Mouse (Mus musculus) hindbrain, embryonic 15.5 days (tissue): ENCODE data around the gene Babam2. TPM values are rescaled to one million over a fixed set of nuclear protein-coding genes. Genes with fewer than 3 reads are reported as not detected.

Experiments
- ATAC-seq: fragments of 200-750 bp; cut with Nextera tagmentation; 2 replicates; pipeline ENCODE4 v1.8.0; 2017; ENCODE audit warnings: low read depth, moderate number of reproducible peaks, moderate TSS enrichment; ENCODE audit not compliant: low FRiP score
- H3K27ac ChIP-seq: fragments of 300-500 bp; sonication (generic); replicated peaks from 2 replicates; pipeline ENCODE4 v1.5.1; 2015; ENCODE audit warnings: mild to moderate bottlenecking, inconsistent platforms
- H3K27me3 ChIP-seq: fragments of 300-500 bp; sonication (generic); 2 replicates; pipeline ENCODE4 v1.6.1; 2015; ENCODE audit warnings: control low read depth, inconsistent platforms
- H3K36me3 ChIP-seq: fragments of 300-500 bp; sonication (generic); 2 replicates; pipeline ENCODE4 v1.6.1; 2015; ENCODE audit warnings: control low read depth, inconsistent platforms
- H3K4me1 ChIP-seq: fragments of 300-500 bp; sonication (generic); replicated peaks from 2 replicates; pipeline ENCODE4 v1.6.1; 2015; ENCODE audit warnings: control low read depth, inconsistent platforms
- H3K4me2 ChIP-seq: fragments of 300-500 bp; sonication (generic); 2 replicates; pipeline ENCODE4 v1.6.1; 2015; ENCODE audit warnings: moderate library complexity, mild to moderate bottlenecking, inconsistent platforms
- H3K4me3 ChIP-seq: fragments of 300-500 bp; sonication (generic); 2 replicates; pipeline ENCODE4 v1.5.1; 2015; ENCODE audit warnings: mild to moderate bottlenecking, inconsistent platforms
- H3K9ac ChIP-seq: fragments of 300-500 bp; sonication (generic); 2 replicates; pipeline ENCODE4 v1.6.1; 2015; ENCODE audit warnings: inconsistent platforms
- H3K9me3 ChIP-seq: fragments of 300-500 bp; sonication (generic); 2 replicates; pipeline ENCODE4 v1.6.1; 2016; ENCODE audit warnings: control low read depth, inconsistent platforms
- WGBS: fragments of 180-500 bp; shearing (Covaris S2); methylation state at CpG from one replicate; pipeline ENCODE4 v1.1.7; 2015; 5-methylcytosine and 5-hydroxymethylcytosine counted together
- polyA plus RNA-seq: library from polyadenylated mRNA; unstranded; fragments of >200 nt; fragmentation: Nextera tagmentation; extraction: Ambion mirVana; gene quantifications from 2 replicates; pipeline ENCODE4 v1.2.1, GENCODE M21; 2015

Babam2 gene
- polyA plus RNA-seq, 1 experiment from 2014 or later, result 52.8 TPM

DNA sequence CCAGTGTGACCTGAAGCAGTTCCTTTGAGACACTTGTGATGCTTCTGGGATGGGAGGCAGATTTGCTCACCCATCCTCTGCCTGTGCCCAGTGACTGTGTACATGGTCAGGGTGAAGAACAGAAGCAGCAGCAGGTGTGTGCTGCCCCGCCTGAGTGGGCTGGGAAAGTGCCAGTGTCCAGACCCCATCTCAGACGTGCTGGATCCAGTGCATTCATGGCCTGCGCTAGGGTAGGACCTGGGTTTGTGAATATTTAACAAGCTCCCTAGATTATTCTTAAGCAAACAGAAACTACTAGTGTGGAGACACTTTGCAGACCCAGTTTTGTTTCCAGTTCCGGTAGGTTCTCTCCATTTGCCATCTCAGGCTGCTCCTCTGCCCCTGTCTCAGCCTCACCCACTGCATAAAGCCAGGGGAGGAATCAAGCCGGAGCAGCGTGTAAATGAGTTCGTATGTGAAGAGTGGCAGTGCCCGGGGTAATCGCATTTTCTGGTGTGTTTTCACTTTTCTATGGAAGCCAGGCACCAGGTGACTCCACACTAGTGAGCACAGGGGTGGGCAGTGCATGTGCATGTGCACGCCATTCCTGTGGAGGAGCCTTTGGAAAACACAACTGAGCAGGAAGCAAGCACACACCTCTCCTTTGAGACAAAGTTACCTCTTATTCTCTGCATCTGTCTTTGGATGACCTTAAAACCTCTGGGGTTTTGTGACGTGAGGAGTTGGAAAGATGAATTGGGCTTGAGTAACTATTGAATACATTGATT is 290.2 kb downstream of the Babam2 start:
- Histone ChIP-seq H3K27me3 (no peaks in the 10 kb centered on the region), H3K9ac (no peak overlapping the region), H3K4me1 (no peaks in the 10 kb centered on the region), H3K4me2 (no peak overlapping the region), H3K27ac (no peak overlapping the region), H3K36me3 (no peaks in the 10 kb centered on the region), H3K4me3 (no peak overlapping the region), H3K9me3 (no peaks in the 10 kb centered on the region)
- WGBS, result 92% methylated on average over 11 of the region's 11 CpGs
- no peak for ATAC-seq

GRCm38 (mm10) chr5:31997189-31997954 is 299.9 kb downstream of the Babam2 start:
- Histone ChIP-seq H3K36me3 (no peaks in the 10 kb centered on the region), H3K9ac (no peak overlapping the region), H3K4me1 (no peaks in the 10 kb centered on the region), H3K9me3 (no peaks in the 10 kb centered on the region), H3K27ac (no peak overlapping the region), H3K4me3 (no peak overlapping the region), H3K4me2 (no peak overlapping the region), H3K27me3 (no peaks in the 10 kb centered on the region)
- ATAC-seq, result no peak
- WGBS, result 91% methylated on average over 4 of the region's 4 CpGs

- Histone ChIP-seq H3K27ac (no peak overlapping the region), H3K4me1 (no peaks in the 10 kb centered on the region), H3K27me3 (no peaks in the 10 kb centered on the region), H3K9ac (no peak overlapping the region), H3K4me3 (no peak overlapping the region), H3K36me3 (no peaks in the 10 kb centered on the region), H3K9me3 (no peaks in the 10 kb centered on the region), H3K4me2 (no peak overlapping the region)
- WGBS, result 85% methylated on average over 2 of the region's 2 CpGs
- no peak for ATAC-seq
Observed at GRCm38 (mm10) chr5:31998806-31999205, 301.3 kb downstream of the Babam2 start.

DNA sequence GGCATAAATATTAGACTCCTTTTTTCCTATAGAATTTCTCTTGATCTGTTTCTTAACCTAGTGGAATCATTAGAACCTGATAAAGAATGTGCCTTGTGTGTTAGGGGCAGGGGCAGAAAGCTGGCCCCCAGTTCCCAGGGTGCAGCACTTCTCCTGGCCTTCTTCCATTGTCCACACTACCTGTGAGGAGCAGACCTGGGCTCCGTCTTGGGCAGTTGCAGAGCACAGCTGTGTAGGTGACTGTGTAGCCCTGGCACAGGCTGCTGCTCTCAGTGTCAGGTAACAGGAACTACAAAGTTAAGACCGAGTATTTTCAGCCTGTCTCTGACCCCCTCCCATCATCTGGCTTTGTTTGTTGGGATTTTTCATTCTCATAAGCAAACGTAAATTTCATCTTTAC is 302.6 kb downstream of the Babam2 start:
- ATAC-seq, result no peak
- no peaks in the 10 kb centered on the region for H3K9me3 ChIP-seq
- no peaks in the 10 kb centered on the region for H3K27me3 ChIP-seq
- H3K4me1 ChIP-seq, result no peaks in the 10 kb centered on the region
- H3K4me3 ChIP-seq, result no peak overlapping the region
- 79% methylated on average over 3 of the region's 3 CpGs for WGBS
- no peaks in the 10 kb centered on the region for H3K36me3 ChIP-seq
- H3K4me2 ChIP-seq, result no peak overlapping the region
- no peak overlapping the region for H3K9ac ChIP-seq
- no peak overlapping the region for H3K27ac ChIP-seq

DNA sequence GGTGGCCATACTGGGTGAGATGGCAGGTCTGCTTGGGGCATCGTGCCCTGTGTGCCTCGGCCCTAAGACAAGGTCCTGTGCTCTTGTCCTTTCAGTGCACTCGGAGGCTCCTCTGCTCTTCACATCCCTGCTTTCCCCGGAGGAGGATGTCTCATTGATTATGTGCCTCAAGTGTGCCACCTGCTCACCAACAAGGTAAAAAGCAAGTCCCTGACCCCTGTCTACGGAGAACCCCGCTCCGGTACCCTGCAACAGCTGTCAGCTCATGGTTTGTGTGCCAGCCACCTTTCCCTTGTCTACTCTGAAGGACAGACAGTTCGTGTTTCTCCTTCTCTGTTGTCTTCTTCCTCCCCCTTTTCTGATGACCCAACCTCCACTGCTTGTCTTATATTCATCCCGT is 303.8 kb downstream of the Babam2 start:
- Histone ChIP-seq H3K4me2 (no peak overlapping the region), H3K4me3 (no peak overlapping the region), H3K9me3 (no peaks in the 10 kb centered on the region), H3K36me3 (no peaks in the 10 kb centered on the region), H3K4me1 (no peaks in the 10 kb centered on the region), H3K27me3 (no peaks in the 10 kb centered on the region), H3K27ac (no peak overlapping the region), H3K9ac (no peak overlapping the region)
- no peak for ATAC-seq
- 88% methylated on average over 9 of the region's 9 CpGs for WGBS

DNA sequence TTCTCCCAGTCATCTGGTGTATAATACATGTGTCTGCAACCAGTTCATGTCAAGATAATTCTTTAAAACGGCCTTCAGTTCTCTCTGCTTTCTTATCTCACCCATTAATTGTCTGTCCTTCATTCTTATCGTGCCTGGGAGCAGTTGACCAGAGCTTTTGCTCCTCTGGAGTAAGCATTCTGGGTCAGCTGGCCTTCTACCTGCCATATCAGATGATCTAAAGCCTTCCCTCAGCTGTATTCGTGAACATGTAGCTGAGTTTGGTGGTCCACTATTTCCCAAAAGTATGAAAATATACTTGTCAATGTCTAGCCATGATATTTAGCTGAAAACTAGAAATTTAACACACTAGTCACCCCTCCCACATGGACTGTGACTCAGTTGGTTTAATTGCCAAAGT is 304.3 kb downstream of the Babam2 start:
- Histone ChIP-seq H3K4me2 (no peak overlapping the region), H3K9ac (no peak overlapping the region), H3K27ac (no peak overlapping the region), H3K4me3 (no peak overlapping the region), H3K4me1 (no peaks in the 10 kb centered on the region), H3K36me3 (no peaks in the 10 kb centered on the region), H3K9me3 (no peaks in the 10 kb centered on the region), H3K27me3 (no peaks in the 10 kb centered on the region)
- no peak for ATAC-seq
- 79% methylated on average over 3 of the region's 3 CpGs for WGBS

GRCm38 (mm10) chr5:32008401-32008800 is 310.9 kb downstream of the Babam2 start:
- Histone ChIP-seq H3K9me3 (no peaks in the 10 kb centered on the region), H3K4me2 (no peak overlapping the region), H3K4me1 (no peaks in the 10 kb centered on the region), H3K27ac (no peak overlapping the region), H3K4me3 (no peak overlapping the region), H3K27me3 (no peaks in the 10 kb centered on the region), H3K9ac (no peak overlapping the region), H3K36me3 (no peaks in the 10 kb centered on the region)
- WGBS, result 77% methylated on average over 3 of the region's 3 CpGs
- no peak for ATAC-seq

- H3K27me3 ChIP-seq, result no peaks in the 10 kb centered on the region
- H3K9me3 ChIP-seq, result no peaks in the 10 kb centered on the region
- no peaks in the 10 kb centered on the region for H3K4me1 ChIP-seq
- 95% methylated on average over 4 of the region's 4 CpGs for WGBS
- H3K9ac ChIP-seq, result no peak overlapping the region
- no peak overlapping the region for H3K4me3 ChIP-seq
- H3K36me3 ChIP-seq, result no peaks in the 10 kb centered on the region
- no peak for ATAC-seq
- no peak overlapping the region for H3K27ac ChIP-seq
- no peak overlapping the region for H3K4me2 ChIP-seq
Observed at GRCm38 (mm10) chr5:32010056-32010455, 312.6 kb downstream of the Babam2 start.

- Histone ChIP-seq H3K36me3 (no peaks in the 10 kb centered on the region), H3K9me3 (no peaks in the 10 kb centered on the region), H3K4me2 (no peak overlapping the region), H3K4me3 (no peak overlapping the region), H3K27ac (no peak overlapping the region), H3K4me1 (no peaks in the 10 kb centered on the region), H3K27me3 (no peaks in the 10 kb centered on the region), H3K9ac (no peak overlapping the region)
- ATAC-seq, result no peak
- WGBS, result 89% methylated on average over 2 of the region's 2 CpGs
Observed at GRCm38 (mm10) chr5:32013053-32013452, 315.6 kb downstream of the Babam2 start.

- H3K36me3 ChIP-seq, result no peaks in the 10 kb centered on the region
- no peak overlapping the region for H3K9ac ChIP-seq
- H3K4me1 ChIP-seq, result no peaks in the 10 kb centered on the region
- 96% methylated on average over 7 of the region's 7 CpGs for whole genome bisulfite sequencing
- no peaks in the 10 kb centered on the region for H3K9me3 ChIP-seq
- ATAC-seq, result no peak
- H3K4me2 ChIP-seq, result no peak overlapping the region
- H3K27me3 ChIP-seq, result no peaks in the 10 kb centered on the region
- H3K4me3 ChIP-seq, result no peak overlapping the region
- H3K27ac ChIP-seq, result no peak overlapping the region
Observed at GRCm38 (mm10) chr5:32014786-32015185, 317.3 kb downstream of the Babam2 start.

DNA sequence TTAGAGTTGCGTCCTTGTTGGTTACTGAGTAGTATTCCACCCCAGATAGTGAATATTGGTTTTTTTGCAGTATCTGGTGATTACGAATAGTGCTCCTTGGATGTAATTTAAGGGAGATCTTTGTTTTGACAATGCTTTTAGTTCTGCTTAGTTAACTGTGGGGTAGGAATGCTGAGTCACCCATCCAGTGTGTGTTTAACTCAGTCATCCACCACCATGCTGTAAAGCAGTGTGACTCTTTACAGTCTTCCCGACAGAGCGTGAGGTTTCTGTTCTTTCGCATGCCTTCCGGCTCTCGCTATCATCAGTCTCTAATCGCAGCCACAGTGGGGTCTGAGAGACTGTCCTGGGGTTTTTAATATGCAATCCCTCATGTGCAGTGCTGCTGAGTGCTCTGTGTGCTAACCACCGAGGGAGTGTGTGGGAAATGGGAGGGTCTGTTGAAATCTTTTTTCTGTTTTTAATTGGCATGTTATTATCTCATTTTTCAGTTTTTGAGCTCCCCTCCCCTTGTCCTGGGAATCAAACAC is 318.5 kb downstream of the Babam2 start:
- Histone ChIP-seq H3K4me1 (no peaks in the 10 kb centered on the region), H3K9ac (no peak overlapping the region), H3K27ac (no peak overlapping the region), H3K4me3 (no peak overlapping the region), H3K27me3 (no peaks in the 10 kb centered on the region), H3K4me2 (no peak overlapping the region), H3K9me3 (no peaks in the 10 kb centered on the region), H3K36me3 (no peaks in the 10 kb centered on the region)
- ATAC-seq, result no peak
- 65% methylated on average over 9 of the region's 9 CpGs for WGBS

DNA sequence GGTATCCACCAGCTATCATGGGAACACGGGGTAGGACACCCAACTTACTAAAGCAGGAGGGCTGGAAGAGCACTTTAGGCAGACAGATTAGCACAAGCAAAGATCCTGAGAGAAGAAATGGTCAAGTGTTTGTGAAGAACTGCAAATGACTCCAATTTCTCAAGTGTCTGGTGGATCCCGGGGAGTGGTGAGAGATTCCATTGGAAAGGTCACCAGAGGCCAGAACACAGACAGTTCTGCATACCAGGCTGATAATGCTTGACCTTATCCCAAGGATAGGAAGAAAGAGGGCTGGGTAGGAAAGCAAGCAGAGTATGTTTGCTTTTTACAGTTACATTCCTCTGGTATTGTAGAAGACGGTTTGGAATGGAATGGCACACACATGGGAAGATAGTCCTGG is 320.2 kb downstream of the Babam2 start:
- no peak overlapping the region for H3K9ac ChIP-seq
- no peaks in the 10 kb centered on the region for H3K4me1 ChIP-seq
- no peaks in the 10 kb centered on the region for H3K9me3 ChIP-seq
- WGBS, result 84% methylated on average over 3 of the region's 3 CpGs
- H3K36me3 ChIP-seq, result no peaks in the 10 kb centered on the region
- no peak for ATAC-seq
- H3K27me3 ChIP-seq, result no peaks in the 10 kb centered on the region
- H3K4me2 ChIP-seq, result no peak overlapping the region
- H3K4me3 ChIP-seq, result no peak overlapping the region
- H3K27ac ChIP-seq, result no peak overlapping the region
